Mouse (Mus musculus) adrenal gland, postnatal 4 days (tissue): ENCODE data around the gene Dgkh. TPM values are rescaled to one million over a fixed set of nuclear protein-coding genes. Genes with fewer than 3 reads are reported as not detected.
"Not testable (repeated sequence)": the region's sequence is repeated elsewhere in the genome, so short reads cannot be mapped to it uniquely, and the experiment has no call there.

ENCODE experiments used
- DNase-seq, 2 experiments: peaks; one replicate each; pipeline ENCODE4 v3.0.0; 2021 to 2022; ENCODE audit warnings: low spot score in 2 of 2, mixed read lengths in 2 of 2
- total RNA-seq, 2 experiments: library from RNA; stranded (reverse); gene quantifications; 2 replicates each; pipeline ENCODE4 v1.2.3; 2021

Dgkh gene
- total RNA-seq, 2 experiments from 2014 or later = 9.9 to 12.1 TPM

GRCm38 (mm10) chr14:78723655-78724054, 8.9 kb downstream of the Dgkh start:
- not testable (repeated sequence) for DNase-seq

GRCm38 (mm10) chr14:78722031-78722430, 10.5 kb downstream of the Dgkh start:
- no peak for DNase-seq

GRCm38 (mm10) chr14:78716035-78716434, 16.5 kb downstream of the Dgkh start:
- DNase-seq = no peak

- DNase-seq = no peak
These were observed 19.9 kb downstream of the Dgkh start for GRCm38 (mm10) chr14:78712565-78713148.

GRCm38 (mm10) chr14:78710647-78711046, 21.9 kb downstream of the Dgkh start:
- DNase-seq = no peak

- no peak for DNase-seq
These were observed 27.0 kb downstream of the Dgkh start for GRCm38 (mm10) chr14:78705616-78706015.

GRCm38 (mm10) chr14:78703989-78704388, 28.6 kb downstream of the Dgkh start:
- DNase-seq = no peak

GRCm38 (mm10) chr14:78703361-78703760, 29.2 kb downstream of the Dgkh start:
- DNase-seq = no peak

GRCm38 (mm10) chr14:78702048-78702447, 30.5 kb downstream of the Dgkh start:
- no peak for DNase-seq

- no peak for DNase-seq
These were observed 31.1 kb downstream of the Dgkh start for GRCm38 (mm10) chr14:78701501-78701900.

GRCm38 (mm10) chr14:78701087-78701486, 31.5 kb downstream of the Dgkh start:
- DNase-seq = no peak

GRCm38 (mm10) chr14:78699634-78700033, 32.9 kb downstream of the Dgkh start:
- DNase-seq = no peak

- DNase-seq = no peak
These were observed 33.4 kb downstream of the Dgkh start for GRCm38 (mm10) chr14:78699196-78699595.

- no peak for DNase-seq
These were observed 38.5 kb downstream of the Dgkh start for GRCm38 (mm10) chr14:78694121-78694520.

- no peak for DNase-seq
These were observed 40.0 kb downstream of the Dgkh start for GRCm38 (mm10) chr14:78692602-78693001.

- no peak for DNase-seq
These were observed 40.6 kb downstream of the Dgkh start for GRCm38 (mm10) chr14:78691926-78692487.

GRCm38 (mm10) chr14:78690883-78691282, 41.7 kb downstream of the Dgkh start:
- no peak for DNase-seq

GRCm38 (mm10) chr14:78690387-78690786, 42.2 kb downstream of the Dgkh start:
- no peak for DNase-seq

GRCm38 (mm10) chr14:78689950-78690349, 42.6 kb downstream of the Dgkh start:
- DNase-seq = no peak

- DNase-seq = no peak
These were observed 44.9 kb downstream of the Dgkh start for GRCm38 (mm10) chr14:78687716-78688115.

- no peak for DNase-seq
These were observed 45.9 kb downstream of the Dgkh start for GRCm38 (mm10) chr14:78686701-78687100.

- DNase-seq = no peak
These were observed 48.4 kb downstream of the Dgkh start for GRCm38 (mm10) chr14:78684171-78684570.

- no peak for DNase-seq
These were observed 53.6 kb downstream of the Dgkh start for GRCm38 (mm10) chr14:78678981-78679380.
